Mouse (Mus musculus) stomach, postnatal 0 days (tissue): ENCODE measurements at regions not wholly inside any gene's neighbourhood (a gene's known extent, or its start where the extent isn't known, plus 50 kb on each side); places are given as distances from the start of the nearest gene placed in this dataset.

Experiments used
- CTCF ChIP-seq: IDR thresholded peaks from 2 replicates; pipeline ENCODE4 v1.5.1; 2016; ENCODE audit warnings: antibody characterized with exemption, low read depth, mild to moderate bottlenecking, moderate library complexity
- EP300 ChIP-seq: optimal IDR thresholded peaks from 2 replicates; pipeline ENCODE3; 2016; ENCODE audit warnings: antibody characterized with exemption

- TF ChIP-seq CTCF (no peak), EP300 (no peak)
Observed at GRCm38 (mm10) chr14:31899504-31899903, 69.1 kb upstream of the Ankrd28 start.
